Mouse (Mus musculus): ENCODE measurements around the gene Zfp704. TPM values are rescaled to one million over a fixed set of nuclear protein-coding genes. Genes with fewer than 3 reads are reported as not detected.

Zfp704 gene
- total RNA-seq (2023) = under 1 TPM; 0.03 to 0.15 TPM

GRCm38 (mm10) chr3:9609581-9610341 is at the start of gene Zfp704:
Gene Zfp704 (minus strand): TSS chr3:9610085.

